Comparison of ENCODE assay signal across 14 mouse cellular contexts in the genomic region with DNA sequence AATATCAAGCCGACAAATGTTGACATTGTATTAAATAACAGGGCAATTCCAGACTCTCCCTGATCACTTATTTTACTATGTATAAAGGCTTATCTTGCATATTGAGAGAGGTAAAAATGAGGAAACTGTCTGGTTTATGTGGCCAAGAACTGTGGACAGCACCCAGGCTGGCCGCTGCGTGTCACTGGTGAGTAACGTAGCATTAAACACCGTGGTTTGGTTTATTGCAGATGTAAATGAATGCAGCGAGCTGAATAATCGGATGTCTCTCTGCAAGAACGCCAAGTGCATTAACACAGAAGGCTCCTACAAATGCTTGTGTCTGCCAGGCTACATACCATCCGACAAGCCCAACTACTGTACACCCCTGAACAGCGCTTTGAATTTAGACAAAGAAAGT. TPM values are rescaled to one million over a fixed set of nuclear protein-coding genes. Genes with fewer than 3 reads are reported as not detected.
DNase-seq lines count a peak whose midpoint lies in the region; ATAC-seq lines count a peak whose summit lies in the region.
"Had no signal": no experiment of that assay in that cellular context is flagged by ENCODE, and none has a peak within 500 bp of the region (broad histone marks: within the 10 kb centered on the region; RNA-seq: fewer than 3 reads in every experiment).

No protein-coding gene starts in this region.

- H3K9ac ChIP-seq in heart, embryonic 11.5 days (ENCODE audit: low read depth, low read length) = no peak overlapping the region
- H3K9ac ChIP-seq: kidney, embryonic 15.5 days; limb, embryonic 12.5 days had no signal

- no peaks in the 10 kb centered on the region for H3K27me3 ChIP-seq in heart, embryonic 11.5 days (ENCODE audit: control insufficient read depth, insufficient read depth, low read length)
- H3K27me3 ChIP-seq: kidney, embryonic 15.5 days; limb, embryonic 12.5 days had no signal

- intact Hi-C loops in left cerebral cortex, postnatal 14 days (cut with DNase I) = loop anchor here (10.0 kb wide), 1 partner anchor 145 kb away; no protein-coding TSS in a partner anchor

- no peak overlapping the region for H3K27ac ChIP-seq in heart, embryonic 11.5 days (ENCODE audit: low read depth, low read length)
- H3K27ac ChIP-seq: kidney, embryonic 15.5 days; limb, embryonic 12.5 days had no signal

- ATAC-seq in common myeloid progenitor, adult 5-6 weeks (replicated peaks; ENCODE audit: low read depth, poor library complexity, severe bottlenecking) = 0 out of 2 replicates have a peak, but pooled peaks have one; percentile 39
- ATAC-seq in heart, embryonic 11.5 days (replicated peaks; ENCODE audit: insufficient number of reproducible peaks, low FRiP score, low TSS enrichment) = no peak

- no peak overlapping the region for H3K4me2 ChIP-seq in heart, embryonic 11.5 days
- H3K4me2 ChIP-seq: kidney, embryonic 15.5 days; limb, embryonic 12.5 days had no signal

- peak; percentile 11 to 34 for DNase-seq in frontal cortex, postnatal 36 days (ENCODE audit: low spot score in 2 of 2)
- no peak for DNase-seq in frontal cortex, postnatal 10 days (ENCODE audit: low spot score in 2 of 2)
- peak; percentile 14 to 27 for DNase-seq in left cerebral cortex, postnatal 14 days (ENCODE audit: low spot score in 2 of 2)
- no peak for DNase-seq in left cerebral cortex, adult 11 months (ENCODE audit: low spot score)
- peak; percentile 60 for DNase-seq in A20 (ENCODE audit: low read depth, low spot score)
- DNase-seq in urinary bladder, adult 2 months (ENCODE audit: low spot score) = no peak
- DNase-seq: cerebellum, adult 8-10 months; heart, postnatal 10 days; spleen, adult 18-20 months had no signal

- H3K4me1 ChIP-seq in heart, embryonic 11.5 days (ENCODE audit: control insufficient read depth, insufficient read depth, low read length) = no peaks in the 10 kb centered on the region
- H3K4me1 ChIP-seq: limb, embryonic 12.5 days had no signal

- no peak overlapping the region for H3K4me3 ChIP-seq in heart, embryonic 11.5 days (ENCODE audit: low read depth, low read length)
- H3K4me3 ChIP-seq: kidney, embryonic 15.5 days; limb, embryonic 12.5 days had no signal

- WGBS in heart, embryonic 11.5 days (ENCODE audit: insufficient replicate concordance) = 90% methylated on average over 10 of the region's 10 CpGs

- H3K9me3 ChIP-seq in heart, embryonic 11.5 days (replicated peaks; ENCODE audit: control insufficient read depth, low read length) = no peaks in the 10 kb centered on the region
- H3K9me3 ChIP-seq: kidney, embryonic 15.5 days; limb, embryonic 12.5 days had no signal

- peaks cover 10% of the 10 kb centered on the region for H3K36me3 ChIP-seq in heart, embryonic 11.5 days (ENCODE audit: control insufficient read depth, insufficient read depth, low read length)

RNA-seq across cellular contexts. Expression of gene Rasgrp3, which starts 45.6 kb away (rescaled TPM):
- total RNA-seq in left cerebral cortex, postnatal 14 days (2021) = 10 to 100 TPM; 13.2 to 13.4 TPM
- total RNA-seq in common myeloid progenitor, adult 5-6 weeks (2017) = 0.34 TPM in 1 of 2 replicates, not detected in the other
- polyA plus RNA-seq in urinary bladder, adult 2 months (2012; rRNA removed) = 6.4 and 8.3 TPM in 2 replicates
- 18.3 and 18.4 TPM in 2 replicates for polyA plus RNA-seq in heart, embryonic 11.5 days (2014; fragmentation: Nextera tagmentation; extraction: Ambion mirVana)
- total RNA-seq: MEL had no signal

Comparison
In these comparisons a context has a peak if more than half of its experiments do, and no peak if none do; other contexts are left out.
1. DNase-seq: peak in frontal cortex, postnatal 36 days (2 of 2), left cerebral cortex, postnatal 14 days (2 of 2) and A20 (single experiment); none in frontal cortex, postnatal 10 days (0 of 2), left cerebral cortex, adult 11 months (single experiment) and urinary bladder, adult 2 months (single experiment).
2. RNA of gene Rasgrp3, which starts 45.6 kb away (total RNA-seq): 13.2 to 13.4 TPM in left cerebral cortex, postnatal 14 days; 0.34 TPM in common myeloid progenitor, adult 5-6 weeks; every median in the first group is over 10 times any median in the second.